Mouse (Mus musculus): Measurements from ENCODE around the gene Oosp2. TPM values are rescaled to one million over a fixed set of nuclear protein-coding genes. Genes with fewer than 3 reads are reported as not detected.

Oosp2 gene
- total RNA-seq (2021) = not detected in 2 replicates
- long read RNA-seq, experiment 1 = 0 reads
- long read RNA-seq, experiment 2 = 0 reads

DNA sequence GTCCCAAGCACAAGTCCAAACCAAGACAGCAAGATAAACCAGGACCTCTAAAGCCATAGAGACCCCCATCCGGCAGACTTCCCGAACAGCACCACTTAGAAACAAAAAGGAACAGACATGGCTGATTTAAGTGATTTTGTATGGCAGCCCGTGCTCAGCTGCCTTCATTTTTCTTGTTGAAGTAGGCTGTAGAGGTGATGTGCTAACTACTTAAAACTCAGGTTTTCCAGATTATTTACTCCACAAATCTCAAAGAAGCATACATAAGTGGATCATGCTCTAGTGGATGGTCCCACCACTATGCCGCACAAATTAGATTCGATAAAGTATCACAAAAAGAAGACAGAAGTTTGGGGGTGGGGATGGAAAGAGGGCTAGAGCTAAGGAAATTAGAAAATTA lies at the start of gene Oosp2:
Oosp2 (minus strand) TSS at position 101 of the 400 bp plus-strand sequence.
- DNase-seq = no peak

- no peak for DNase-seq
Observed at GRCm38 (mm10) chr19:11698342-11698741, 38.0 kb upstream of the Oosp2 start.

DNA sequence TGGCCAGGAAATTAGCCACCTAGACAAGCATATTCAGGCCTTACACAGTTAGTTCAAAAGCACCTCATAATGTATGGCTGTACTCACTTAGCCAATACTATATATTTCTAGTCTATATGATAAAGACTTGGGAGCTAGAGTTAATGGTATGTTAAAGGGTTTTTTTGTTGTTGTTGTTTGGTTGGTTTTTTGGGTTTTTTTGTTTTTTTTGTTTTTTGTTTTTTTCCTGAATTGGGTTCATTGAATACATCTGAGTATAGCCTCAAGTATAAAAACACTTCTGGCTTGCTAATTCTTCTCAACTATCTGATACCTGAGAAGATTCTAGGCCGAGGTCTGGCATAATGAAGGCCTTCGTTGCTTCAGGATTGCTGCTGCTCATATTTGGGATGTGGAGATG lies 36.4 kb upstream of the Oosp2 start, which contains the start of gene Oosp3:
Oosp3 (plus strand) TSS at position 301 of the 400 bp plus-strand sequence.
- no peak for DNase-seq

- no peak for DNase-seq
Observed at GRCm38 (mm10) chr19:11691454-11691853, 31.1 kb upstream of the Oosp2 start.

DNA sequence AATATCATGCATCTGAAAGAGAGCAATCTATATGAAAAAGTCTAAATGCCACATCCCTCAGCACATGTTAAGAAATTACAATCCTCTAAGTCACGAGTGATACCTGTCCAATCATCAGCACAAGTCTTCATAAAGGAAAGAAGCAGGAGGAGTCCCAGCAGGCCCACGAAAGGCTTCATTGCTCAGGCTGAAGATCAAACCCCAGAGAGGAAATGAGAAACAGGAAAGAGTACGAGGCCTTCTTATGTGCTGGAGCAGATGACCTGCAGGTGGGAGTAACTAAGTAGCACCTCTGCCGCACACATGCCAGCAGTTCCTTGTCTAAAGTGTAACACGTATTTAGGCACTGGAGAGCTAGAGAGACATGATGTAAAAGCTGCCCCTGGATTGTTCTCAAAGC lies 30.5 kb upstream of the Oosp2 start, which contains the start of gene Oosp1:
Oosp1 (minus strand) TSS at position 312 of the 400 bp plus-strand sequence.
- no peak for DNase-seq

- DNase-seq = no peak
Observed at GRCm38 (mm10) chr19:11661562-11661961, 1.2 kb upstream of the Oosp2 start.

DNA sequence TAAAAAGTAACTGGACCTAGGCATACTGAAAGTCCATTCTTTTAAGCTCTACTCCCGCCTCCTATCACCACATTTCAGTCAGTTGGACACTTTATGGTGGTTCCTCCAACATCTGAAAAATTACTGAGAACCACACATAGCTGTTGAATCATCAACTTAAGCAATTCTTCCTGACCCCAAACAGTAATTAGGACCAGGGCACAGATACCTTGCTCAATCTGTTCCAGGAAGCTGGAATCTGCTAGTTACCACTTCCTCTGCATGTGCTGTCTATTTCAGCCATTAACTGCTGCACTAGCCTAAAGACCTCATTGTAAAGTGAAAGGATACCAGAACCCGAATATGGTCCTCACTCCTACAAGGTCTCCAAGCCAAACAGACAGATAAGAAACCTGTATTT lies 1.2 kb downstream of the Oosp2 start:
- DNase-seq = no peak

GRCm38 (mm10) chr19:11649564-11649963 lies 10.8 kb downstream of the Oosp2 start:
- no peak for DNase-seq

GRCm38 (mm10) chr19:11646166-11646565 lies 14.2 kb downstream of the Oosp2 start:
- no peak for DNase-seq

DNA sequence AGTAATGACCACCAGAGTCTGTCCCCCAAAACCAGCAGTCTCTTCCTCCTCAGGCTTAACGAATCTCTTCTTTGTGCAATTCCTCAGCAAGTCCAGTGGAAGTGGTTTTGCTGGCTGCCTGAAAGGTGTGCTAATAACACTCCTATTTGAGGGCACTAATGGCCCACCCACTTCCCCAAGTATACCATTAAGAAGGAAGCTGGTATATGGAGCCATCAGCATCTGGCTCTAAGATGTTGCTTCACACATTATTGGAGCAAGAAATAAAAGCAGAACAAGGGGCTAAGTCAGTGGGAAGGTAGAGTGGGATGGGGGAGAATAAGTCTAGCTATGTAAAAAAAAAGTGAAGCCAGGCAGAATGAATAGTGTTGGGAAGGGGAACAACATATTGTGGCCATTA lies 19.6 kb downstream of the Oosp2 start, which contains the start of gene Ms4a3:
Ms4a3 (minus strand) TSS at position 120 of the 400 bp plus-strand sequence.
- no peak for DNase-seq

GRCm38 (mm10) chr19:11639038-11639437 lies 21.3 kb downstream of the Oosp2 start:
- no peak for DNase-seq

DNA sequence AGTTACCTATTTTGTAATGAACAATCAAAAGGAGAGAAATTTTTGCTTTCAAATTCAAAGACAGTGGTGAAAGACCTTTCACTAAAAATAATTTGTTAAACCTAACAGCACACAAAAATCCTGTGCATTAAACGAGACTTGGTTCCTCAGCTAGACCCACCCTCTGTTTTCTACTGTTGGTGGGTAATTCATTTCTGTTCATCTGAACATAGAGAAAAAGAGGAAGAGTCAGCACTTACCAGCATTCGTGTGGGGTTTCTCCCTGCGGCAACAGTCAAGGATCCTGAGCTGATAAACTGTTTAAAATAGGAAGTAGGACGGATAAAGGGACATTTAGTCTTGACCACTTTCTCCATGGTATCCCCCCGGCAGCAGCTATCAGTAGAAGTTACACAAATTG lies 24.8 kb downstream of the Oosp2 start:
- no peak for DNase-seq

DNA sequence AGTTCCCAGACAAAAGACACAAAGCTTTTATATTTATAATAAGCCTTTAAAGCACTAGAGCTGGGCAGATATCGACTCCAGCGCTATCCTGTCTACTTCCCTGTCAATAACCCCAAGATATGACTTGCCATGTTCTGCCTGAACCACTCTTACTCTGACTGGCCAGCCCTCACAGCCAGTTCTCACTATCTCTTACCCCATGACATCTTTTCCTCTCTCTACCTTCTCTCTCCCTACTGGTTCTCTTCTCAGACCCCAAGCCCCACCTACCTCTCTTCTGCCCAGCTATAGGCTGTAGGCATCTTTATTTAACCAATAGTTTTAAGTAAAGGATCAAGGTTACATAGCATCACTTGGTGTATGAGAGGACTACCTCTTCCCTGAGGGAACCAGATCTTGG lies 26.0 kb downstream of the Oosp2 start:
- no peak for DNase-seq

DNA sequence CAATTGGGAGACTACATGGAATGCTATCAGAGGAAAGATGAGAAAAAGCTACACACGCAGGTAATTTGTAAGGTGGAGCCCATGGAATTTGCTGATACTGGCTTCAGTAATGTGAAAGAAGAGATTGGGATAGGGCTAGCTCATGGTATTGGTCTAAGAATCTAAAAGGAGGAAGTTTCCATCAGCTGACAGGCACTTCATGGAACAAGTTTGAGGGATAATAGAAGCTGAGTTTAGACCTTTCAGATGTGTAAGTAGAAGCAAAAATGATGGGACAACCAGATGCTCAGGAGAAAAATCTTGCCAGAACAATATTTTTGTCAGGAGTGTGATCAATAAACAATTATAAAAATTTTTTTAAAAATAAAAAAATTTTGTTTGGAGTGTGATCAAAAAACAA lies 26.6 kb downstream of the Oosp2 start:
- DNase-seq = no peak

GRCm38 (mm10) chr19:11625231-11625630 lies 35.1 kb downstream of the Oosp2 start:
- DNase-seq = no peak

DNA sequence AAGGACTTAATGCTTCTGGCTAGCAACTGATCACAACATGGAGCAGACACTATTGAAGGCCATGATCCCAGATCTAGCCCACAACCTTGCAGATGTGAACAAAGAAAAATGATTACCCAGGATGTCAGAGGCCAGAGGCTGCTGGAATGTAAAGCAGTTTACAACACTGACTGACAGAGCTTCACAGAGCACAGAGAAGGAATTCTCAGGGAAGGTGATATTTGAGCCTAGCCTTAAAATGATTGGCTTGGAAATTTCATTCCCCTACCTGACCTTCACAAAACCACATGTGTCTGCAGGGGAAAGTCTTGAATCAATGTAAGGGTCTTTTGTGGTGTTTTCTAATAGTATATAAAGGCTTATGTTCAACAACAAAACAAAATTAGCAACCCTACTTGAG lies 35.6 kb downstream of the Oosp2 start:
- DNase-seq = no peak

DNA sequence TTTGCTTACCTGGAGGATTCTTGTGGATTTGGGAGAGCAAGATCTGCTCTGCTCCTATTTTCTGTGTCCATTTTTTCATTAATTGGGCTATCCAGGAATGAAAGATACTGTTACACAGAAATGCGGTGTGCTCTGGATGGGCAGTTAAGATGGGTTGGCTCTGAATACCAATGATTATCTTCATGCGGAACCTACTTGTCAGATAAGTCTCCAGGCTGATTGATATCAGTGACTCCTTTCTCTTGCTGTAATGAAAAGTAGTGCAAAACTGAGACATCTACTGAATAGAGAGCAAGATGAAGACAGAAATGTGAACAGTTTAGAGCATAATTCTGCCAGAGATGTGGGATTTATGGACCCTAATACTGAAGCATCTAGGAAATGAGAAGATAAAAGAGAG lies 36.8 kb downstream of the Oosp2 start, which contains the start of gene Ms4a2:
Ms4a2 (minus strand) TSS at position 169 of the 400 bp plus-strand sequence.
- DNase-seq = no peak

GRCm38 (mm10) chr19:11617983-11618382 lies 42.4 kb downstream of the Oosp2 start:
- DNase-seq = no peak

DNA sequence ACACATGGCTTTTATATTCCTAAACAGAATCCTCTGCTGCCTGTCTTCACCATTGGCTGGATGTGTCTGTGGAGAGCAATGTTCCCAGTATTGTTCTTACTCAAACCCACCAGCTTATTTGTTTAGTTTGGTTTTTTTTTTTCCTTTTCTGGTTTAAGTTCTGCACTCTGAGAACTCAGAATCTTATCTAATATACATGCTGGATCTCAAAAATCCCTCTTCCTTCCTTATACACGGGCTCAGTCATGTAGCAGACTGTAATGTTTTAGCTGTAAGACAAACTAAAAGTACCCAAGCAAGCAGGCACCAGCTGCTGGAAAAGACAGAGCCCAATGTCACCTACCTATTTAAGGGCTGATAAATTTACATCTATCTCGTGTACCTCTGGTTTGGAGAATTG lies 45.6 kb downstream of the Oosp2 start:
- no peak for DNase-seq

DNA sequence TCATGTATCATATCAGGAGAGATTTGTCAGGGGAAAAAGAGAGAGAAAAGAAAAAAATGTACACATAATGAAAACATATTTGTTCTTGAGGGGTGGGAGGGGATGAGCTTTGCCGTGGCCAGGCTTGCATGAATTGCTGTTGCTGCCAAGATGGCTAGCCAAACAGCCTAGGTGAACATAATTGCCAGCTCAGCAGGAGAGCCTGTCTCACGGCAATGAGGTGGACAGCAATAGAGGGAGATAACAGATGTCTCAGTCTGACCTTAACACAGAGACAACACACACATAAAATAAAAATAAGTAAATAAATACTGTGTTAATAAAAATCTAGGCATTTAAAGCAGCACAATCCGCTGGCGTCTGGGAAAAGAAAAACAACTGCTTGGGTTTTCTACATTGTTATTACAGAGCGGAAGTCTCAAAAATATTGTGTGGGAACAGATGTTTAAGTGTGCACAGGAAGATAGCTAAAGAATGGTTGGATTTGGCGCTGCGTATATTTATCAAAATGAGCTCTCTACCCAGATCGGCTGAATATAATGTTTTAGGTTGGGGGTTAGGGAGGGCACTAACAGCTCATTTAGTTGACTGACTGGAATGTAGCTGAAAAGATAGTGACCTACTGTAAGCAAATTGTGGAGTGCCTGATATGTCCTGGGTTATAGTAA lies 46.4 kb downstream of the Oosp2 start:
- DNase-seq = no peak

DNA sequence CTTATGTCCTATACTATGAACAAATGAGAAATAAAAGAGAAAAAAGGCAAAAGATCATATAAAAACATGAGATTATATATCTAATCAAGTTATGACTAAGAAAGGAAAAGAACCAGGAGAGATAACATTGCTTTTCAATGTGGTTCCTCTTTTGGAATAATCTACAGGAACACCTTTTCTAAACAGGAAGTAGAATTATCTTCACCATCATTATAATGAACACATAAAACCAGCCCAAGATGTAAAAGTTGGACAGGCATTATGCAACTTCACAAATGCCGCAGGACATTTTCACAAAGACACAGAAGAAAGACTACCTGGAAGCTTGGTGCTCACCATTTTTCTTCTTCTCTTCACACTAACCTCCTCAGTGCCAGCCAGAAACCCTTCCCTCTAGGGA lies 47.3 kb downstream of the Oosp2 start:
- DNase-seq = no peak

DNA sequence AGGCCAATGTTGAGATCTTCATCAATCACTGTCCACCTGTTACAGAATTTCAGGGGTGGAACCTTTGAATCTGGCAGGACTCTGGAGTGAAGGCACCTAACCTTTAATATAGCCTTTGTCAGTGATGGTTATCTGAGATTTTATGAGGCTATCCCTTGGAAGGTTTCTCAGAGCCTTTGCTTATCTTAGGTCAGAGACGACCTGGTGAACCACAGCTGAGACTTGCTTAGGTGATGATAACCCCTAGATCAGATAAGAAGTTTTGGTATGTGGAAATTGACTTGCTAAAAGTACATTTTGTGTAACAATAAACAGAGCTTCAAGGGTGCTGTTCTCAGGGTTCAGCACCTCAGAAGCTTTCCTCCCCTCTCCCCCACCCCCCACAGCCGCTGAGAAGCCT lies 48.1 kb downstream of the Oosp2 start:
- no peak for DNase-seq

DNA sequence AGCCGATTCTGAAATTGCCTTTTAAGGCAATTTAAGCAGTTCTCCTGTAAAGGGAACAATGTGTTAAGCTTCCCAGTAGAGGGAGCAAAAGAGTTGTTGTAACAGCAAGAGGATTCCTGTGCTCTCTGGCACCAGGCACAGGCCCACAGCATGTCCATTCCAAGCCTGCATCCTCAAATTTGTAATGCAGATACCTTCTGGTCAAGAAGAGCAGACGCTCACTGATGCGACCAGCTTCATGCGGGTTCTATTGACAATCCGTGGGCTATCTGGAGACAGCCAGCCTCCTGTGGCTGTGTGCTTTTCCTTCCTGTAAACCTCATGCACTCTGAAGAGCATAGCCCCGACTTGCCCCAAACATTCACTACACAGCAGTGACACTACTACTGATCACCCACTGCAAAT lies 48.8 kb downstream of the Oosp2 start:
- peak; percentile 55 for DNase-seq

DNA sequence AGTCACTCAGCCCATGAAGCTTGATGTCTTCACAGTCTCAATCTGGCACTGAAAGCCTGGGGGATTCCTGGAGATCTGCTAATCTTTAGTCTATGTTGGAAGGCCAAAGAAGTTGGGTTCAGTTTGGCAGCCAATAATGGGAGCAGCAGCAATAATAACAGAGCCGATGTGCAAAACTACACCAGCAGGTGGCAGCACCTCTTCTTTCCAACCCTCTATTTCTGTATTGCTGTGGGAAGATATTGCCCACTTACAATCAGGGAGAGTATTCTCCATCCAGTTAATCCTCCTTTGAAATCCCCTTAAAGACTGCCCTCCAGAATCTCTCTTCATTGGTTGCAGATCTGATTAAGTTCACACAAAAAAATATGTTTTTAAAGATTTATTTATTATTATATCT lies 52.2 kb downstream of the Oosp2 start:
- DNase-seq = peak; percentile 56

All from adrenal gland, postnatal 14 days (tissue).